Mouse (Mus musculus) T-helper 2 cell (primary cell): ENCODE measurements around the gene Pcca.

Experiments
- in situ Hi-C: fragments of 300-600 bp; cut with MboI, MseI; formaldehyde crosslinking; loops from one replicate; pipeline ENCODE4 v1.15.1; 2025; ENCODE audit warnings: high pct_unique_total_duplicates

The Pcca gene

GRCm38 (mm10) chr14:122642432-122642831, 108.3 kb downstream of the Pcca start:
- in situ Hi-C loops = no loop called here

GRCm38 (mm10) chr14:122648214-122648613, 114.1 kb downstream of the Pcca start:
- in situ Hi-C loops = no loop called here

- in situ Hi-C loops = no loop called here
These were observed 115.3 kb downstream of the Pcca start for GRCm38 (mm10) chr14:122649336-122649950.

- in situ Hi-C loops = no loop called here
These were observed 117.6 kb downstream of the Pcca start for GRCm38 (mm10) chr14:122651681-122652080.

GRCm38 (mm10) chr14:122675661-122676060, 141.5 kb downstream of the Pcca start:
- in situ Hi-C loops = no loop called here

GRCm38 (mm10) chr14:122683645-122684044, 149.5 kb downstream of the Pcca start:
- in situ Hi-C loops = no loop called here

- in situ Hi-C loops = no loop called here
These were observed 150.1 kb downstream of the Pcca start for GRCm38 (mm10) chr14:122684250-122684649.

GRCm38 (mm10) chr14:122684811-122685210, 150.7 kb downstream of the Pcca start:
- in situ Hi-C loops = no loop called here

- in situ Hi-C loops = no loop called here
These were observed 153.3 kb downstream of the Pcca start for GRCm38 (mm10) chr14:122687398-122687797.

- in situ Hi-C loops = no loop called here
These were observed 154.3 kb downstream of the Pcca start for GRCm38 (mm10) chr14:122688378-122688777.

GRCm38 (mm10) chr14:122689136-122689815, 155.2 kb downstream of the Pcca start:
- in situ Hi-C loops = no loop called here

GRCm38 (mm10) chr14:122691555-122691954, 157.4 kb downstream of the Pcca start:
- in situ Hi-C loops = no loop called here

GRCm38 (mm10) chr14:122700333-122700732, 166.2 kb downstream of the Pcca start:
- in situ Hi-C loops = no loop called here

GRCm38 (mm10) chr14:122713793-122714192, 179.7 kb downstream of the Pcca start:
- in situ Hi-C loops = no loop called here

- in situ Hi-C loops = no loop called here
These were observed 180.8 kb downstream of the Pcca start for GRCm38 (mm10) chr14:122714911-122715310.

- in situ Hi-C loops = no loop called here
These were observed 181.9 kb downstream of the Pcca start for GRCm38 (mm10) chr14:122716057-122716456.

GRCm38 (mm10) chr14:122719496-122720080, 185.5 kb downstream of the Pcca start:
- in situ Hi-C loops = no loop called here

GRCm38 (mm10) chr14:122720989-122721388, 186.9 kb downstream of the Pcca start:
- in situ Hi-C loops = no loop called here

GRCm38 (mm10) chr14:122721750-122722149, 187.6 kb downstream of the Pcca start:
- in situ Hi-C loops = no loop called here

GRCm38 (mm10) chr14:122726456-122726855, 192.3 kb downstream of the Pcca start:
- in situ Hi-C loops = no loop called here

GRCm38 (mm10) chr14:122729431-122730073, 195.4 kb downstream of the Pcca start:
- in situ Hi-C loops = no loop called here

GRCm38 (mm10) chr14:122730921-122731551, 196.9 kb downstream of the Pcca start:
- in situ Hi-C loops = no loop called here
